Mouse (Mus musculus): ENCODE measurements at regions not wholly inside any gene's neighbourhood (a gene's known extent, or its start where the extent isn't known, plus 50 kb on each side); places are given as distances from the start of the nearest gene placed in this dataset.

GRCm38 (mm10) chr11:109878931-109879330, 51.1 kb upstream of the 1700012B07Rik start:
- in situ Hi-C loops (cut with MboI; ENCODE audit: low sequenced_read_pairs in 2 of 2, unreplicated experiment in 2 of 2), result loop anchor here (10.0 kb wide), 1 partner anchor 386 kb away; no protein-coding TSS in a partner anchor
- TF ChIP-seq ZC3H11A (IDR thresholded peaks at IDR 0.05; ENCODE audit: borderline replicate concordance, low read depth, low read length) (no peak), ZNF384 (IDR thresholded peaks at IDR 0.05; ENCODE audit: low read depth, low read length) (no peak)
- H3K27ac ChIP-seq (ENCODE audit: insufficient read depth, low read depth, low read length, poor library complexity, severe bottlenecking), result no peak overlapping the region
- H3K4me1 ChIP-seq (ENCODE audit: control insufficient read depth in 2 of 2, insufficient read depth in 2 of 2, low read length in 2 of 2, poor library complexity in 1 of 2), result no peaks in the 10 kb centered on the region
- DNase-seq (ENCODE audit: low read depth, low spot score), result no peak
- no peaks in the 10 kb centered on the region for H3K36me3 ChIP-seq (ENCODE audit: control insufficient read depth, insufficient read depth, low read length, poor library complexity, severe bottlenecking)
- no peak overlapping the region for H3K9ac ChIP-seq (ENCODE audit: insufficient read depth, low read depth, low read length, poor library complexity, severe bottlenecking)
- no peak overlapping the region for H3K4me3 ChIP-seq (ENCODE audit: insufficient read depth in 1 of 2, low read depth in 1 of 2, low read length in 2 of 2, poor library complexity in 1 of 2, severe bottlenecking in 1 of 2)
- no peaks in the 10 kb centered on the region for H3K9me3 ChIP-seq (ENCODE audit: control insufficient read depth, insufficient read depth, low read depth, low read length)
